Mouse (Mus musculus) forebrain, postnatal 0 days (tissue): ENCODE data around the gene Otc. TPM values are rescaled to one million over a fixed set of nuclear protein-coding genes. Genes with fewer than 3 reads are reported as not detected.
A peak's percentile ranks its signal among the peaks of the same experiment; 100 is the strongest.

Experiments used
- ATAC-seq: fragments of 200-750 bp; cut with Nextera tagmentation; 2 replicates; pipeline ENCODE4 v1.8.0; 2017; ENCODE audit warnings: mild to moderate bottlenecking, moderate library complexity
- DNase-seq: peaks from one replicate; pipeline ENCODE4 v3.0.0-alpha.2; 2015
- H3K27ac ChIP-seq: fragments of 300-500 bp; sonication (generic); 2 replicates; pipeline ENCODE4 v1.5.1; 2014; ENCODE audit warnings: low read depth, mild to moderate bottlenecking, antibody characterized with exemption, low read length, moderate library complexity, mixed read lengths
- H3K27me3 ChIP-seq: fragments of 300-500 bp; sonication (generic); 2 replicates; pipeline ENCODE4 v1.6.1; 2014; ENCODE audit warnings: mild to moderate bottlenecking, low read length, mixed read lengths; ENCODE audit not compliant: insufficient read depth
- H3K36me3 ChIP-seq: fragments of 300-500 bp; sonication (generic); 2 replicates; pipeline ENCODE4 v1.6.1; 2014; ENCODE audit warnings: mild to moderate bottlenecking, moderate library complexity; ENCODE audit not compliant: insufficient read depth
- H3K4me1 ChIP-seq: fragments of 300-500 bp; sonication (generic); 2 replicates; pipeline ENCODE4 v1.6.1; 2014; ENCODE audit warnings: antibody characterized with exemption; ENCODE audit not compliant: insufficient read depth
- H3K4me2 ChIP-seq: fragments of 300-500 bp; sonication (generic); 2 replicates; pipeline ENCODE4 v1.6.1; 2014; ENCODE audit warnings: low read depth, mild to moderate bottlenecking, moderate library complexity
- H3K4me3 ChIP-seq: fragments of 300-500 bp; sonication (generic); 2 replicates; pipeline ENCODE4 v1.5.1; 2014; ENCODE audit warnings: low read depth, low read length, mixed read lengths
- H3K9ac ChIP-seq: fragments of 300-500 bp; sonication (generic); 2 replicates; pipeline ENCODE4 v1.6.1; 2014; ENCODE audit warnings: mild to moderate bottlenecking
- H3K9me3 ChIP-seq: fragments of 300-500 bp; sonication (generic); 2 replicates; pipeline ENCODE4 v1.6.1; 2016; ENCODE audit warnings: low read length
- CTCF ChIP-seq: sonication (generic); IDR thresholded peaks from 2 replicates; pipeline ENCODE4 v1.5.1; 2016; ENCODE audit warnings: antibody characterized with exemption, control low read depth, low read depth
- WGBS: fragments of 180-500 bp; shearing (Covaris S2); extraction: QIAGEN DNeasy Blood & Tissue Kit; methylation state at CpG from one replicate; pipeline ENCODE4 v1.1.7; 2014; 5-methylcytosine and 5-hydroxymethylcytosine counted together
- polyA plus RNA-seq: library from polyadenylated mRNA; unstranded; fragments of >200 nt; fragmentation: Nextera tagmentation; extraction: Ambion mirVana; gene quantifications from 2 replicates; pipeline ENCODE4 v1.2.1, GENCODE M21; 2015
- total RNA-seq: library from RNA; depleted of rRNA; stranded (reverse); fragments of >200 nt; gene quantifications from 2 replicates; pipeline ENCODE4 v1.2.3, GENCODE M21; 2014; rRNA removed

The Otc gene
- total RNA-seq (not detected in 2 replicates), polyA plus RNA-seq (not detected in 2 replicates)

GRCm38 (mm10) chrX:10251852-10252504 lies at the start of gene Otc:
Gene Otc, plus strand, starts transcription at chrX:10252305.
- no peak for TF ChIP-seq CTCF
- H3K9ac ChIP-seq: no peak within 1 kb of the TSS
- H3K27me3 ChIP-seq: no peaks in the 10 kb centered on the region
- H3K4me2 ChIP-seq: no peak within 1 kb of the TSS
- no peak within 1 kb of the TSS for H3K4me3 ChIP-seq
- H3K4me1 ChIP-seq: no peaks in the 10 kb centered on the region
- DNase-seq (peak; percentile 15), ATAC-seq (peak; percentile 51)
- 49% methylated on average over 2 of the region's 2 CpGs for WGBS
- no peaks in the 10 kb centered on the region for H3K9me3 ChIP-seq
- no peaks in the 10 kb centered on the region for H3K36me3 ChIP-seq
- no peak within 1 kb of the TSS for H3K27ac ChIP-seq

GRCm38 (mm10) chrX:10205937-10206336 lies 46.2 kb upstream of the Otc start:
- no peak for TF ChIP-seq CTCF
- H3K27me3 ChIP-seq: no peaks in the 10 kb centered on the region
- no peaks in the 10 kb centered on the region for H3K4me1 ChIP-seq
- no peaks in the 10 kb centered on the region for H3K9me3 ChIP-seq
- DNase-seq: no peak
- H3K4me2 ChIP-seq: no peak overlapping the region
- WGBS: 82% methylated on average over 5 of the region's 5 CpGs
- H3K9ac ChIP-seq: no peak overlapping the region
- no peak overlapping the region for H3K4me3 ChIP-seq
- no peak overlapping the region for H3K27ac ChIP-seq
- H3K36me3 ChIP-seq: 0 out of 2 replicates have a peak, but pooled peaks cover 3% of the 10 kb centered on the region
- no peak for ATAC-seq

GRCm38 (mm10) chrX:10215972-10216371 lies 36.1 kb upstream of the Otc start:
- H3K27me3 ChIP-seq: no peaks in the 10 kb centered on the region
- peak overlapping the region; percentile 89 for H3K27ac ChIP-seq
- ATAC-seq (peak; percentile 6; the same call in 1 of the 2 replicates), DNase-seq (peak; percentile 77)
- H3K9me3 ChIP-seq: no peaks in the 10 kb centered on the region
- H3K9ac ChIP-seq: peak overlapping the region; percentile 65
- peak overlapping the region; percentile 53 for H3K4me3 ChIP-seq
- H3K36me3 ChIP-seq: no peaks in the 10 kb centered on the region
- no peak for TF ChIP-seq CTCF
- WGBS: 30% methylated on average over 16 of the region's 16 CpGs
- peak overlapping the region; percentile 43 for H3K4me2 ChIP-seq
- H3K4me1 ChIP-seq: no peaks in the 10 kb centered on the region

GRCm38 (mm10) chrX:10216410-10216949 lies 35.6 kb upstream of the Otc start, which contains the start of gene Rpgr:
Gene Rpgr, minus strand, starts transcription at chrX:10216920.
- Histone ChIP-seq H3K27me3 (no peaks in the 10 kb centered on the region), H3K36me3 (no peaks in the 10 kb centered on the region), H3K9ac (peak within 1 kb of the TSS; percentile 65), H3K9me3 (no peaks in the 10 kb centered on the region), H3K4me3 (peak within 1 kb of the TSS; percentile 53), H3K4me2 (peak within 1 kb of the TSS; percentile 43), H3K4me1 (no peaks in the 10 kb centered on the region), H3K27ac (peak within 1 kb of the TSS; percentile 89)
- DNase-seq (peak; percentile 95), ATAC-seq (peak; percentile 99)
- WGBS: 23% methylated on average over 47 of the region's 47 CpGs
- TF ChIP-seq CTCF: peak; percentile 87

- 64% methylated on average over 6 of the region's 6 CpGs for WGBS
Measured at GRCm38 (mm10) chrX:10219281-10219680, 32.8 kb upstream of the Otc start.

GRCm38 (mm10) chrX:10233051-10233450 lies 19.1 kb upstream of the Otc start:
- Histone ChIP-seq H3K27me3 (no peaks in the 10 kb centered on the region), H3K9me3 (no peaks in the 10 kb centered on the region), H3K4me1 (no peaks in the 10 kb centered on the region), H3K4me3 (no peak overlapping the region), H3K27ac (no peak overlapping the region), H3K4me2 (no peak overlapping the region), H3K36me3 (no peaks in the 10 kb centered on the region), H3K9ac (no peak overlapping the region)
- ATAC-seq: peak; percentile 79
- 62% methylated on average over 2 of the region's 2 CpGs for WGBS
- TF ChIP-seq CTCF: peak; percentile 60
- DNase-seq: peak; percentile 62

More at GRCm38 (mm10) chrX:10219281-10219680, 32.8 kb upstream of the Otc start:
- no peak overlapping the region for H3K4me3 ChIP-seq
- DNase-seq: no peak
- ATAC-seq: no peak
- no peak overlapping the region for H3K9ac ChIP-seq
- no peak for TF ChIP-seq CTCF
- H3K36me3 ChIP-seq: no peaks in the 10 kb centered on the region
- no peaks in the 10 kb centered on the region for H3K9me3 ChIP-seq
- no peak overlapping the region for H3K27ac ChIP-seq
- no peaks in the 10 kb centered on the region for H3K27me3 ChIP-seq
- no peaks in the 10 kb centered on the region for H3K4me1 ChIP-seq
- no peak overlapping the region for H3K4me2 ChIP-seq

GRCm38 (mm10) chrX:10234617-10235016 lies 17.5 kb upstream of the Otc start:
- H3K4me3 ChIP-seq: no peak overlapping the region
- H3K36me3 ChIP-seq: no peaks in the 10 kb centered on the region
- H3K9me3 ChIP-seq: no peaks in the 10 kb centered on the region
- H3K4me2 ChIP-seq: no peak overlapping the region
- H3K9ac ChIP-seq: no peak overlapping the region
- WGBS: 84% methylated on average over 3 of the region's 3 CpGs
- H3K4me1 ChIP-seq: no peaks in the 10 kb centered on the region
- H3K27ac ChIP-seq: no peak overlapping the region
- DNase-seq (no peak), ATAC-seq (no peak)
- TF ChIP-seq CTCF: no peak
- H3K27me3 ChIP-seq: no peaks in the 10 kb centered on the region
